Mouse (Mus musculus): ENCODE measurements around the gene Tor4a.

The Tor4a gene

GRCm38 (mm10) chr2:25225811-25226379 lies 29.2 kb upstream of the Tor4a start:
- DNase-seq (ENCODE audit: extremely low read depth, insufficient read length, low spot score) = no peak

DNA sequence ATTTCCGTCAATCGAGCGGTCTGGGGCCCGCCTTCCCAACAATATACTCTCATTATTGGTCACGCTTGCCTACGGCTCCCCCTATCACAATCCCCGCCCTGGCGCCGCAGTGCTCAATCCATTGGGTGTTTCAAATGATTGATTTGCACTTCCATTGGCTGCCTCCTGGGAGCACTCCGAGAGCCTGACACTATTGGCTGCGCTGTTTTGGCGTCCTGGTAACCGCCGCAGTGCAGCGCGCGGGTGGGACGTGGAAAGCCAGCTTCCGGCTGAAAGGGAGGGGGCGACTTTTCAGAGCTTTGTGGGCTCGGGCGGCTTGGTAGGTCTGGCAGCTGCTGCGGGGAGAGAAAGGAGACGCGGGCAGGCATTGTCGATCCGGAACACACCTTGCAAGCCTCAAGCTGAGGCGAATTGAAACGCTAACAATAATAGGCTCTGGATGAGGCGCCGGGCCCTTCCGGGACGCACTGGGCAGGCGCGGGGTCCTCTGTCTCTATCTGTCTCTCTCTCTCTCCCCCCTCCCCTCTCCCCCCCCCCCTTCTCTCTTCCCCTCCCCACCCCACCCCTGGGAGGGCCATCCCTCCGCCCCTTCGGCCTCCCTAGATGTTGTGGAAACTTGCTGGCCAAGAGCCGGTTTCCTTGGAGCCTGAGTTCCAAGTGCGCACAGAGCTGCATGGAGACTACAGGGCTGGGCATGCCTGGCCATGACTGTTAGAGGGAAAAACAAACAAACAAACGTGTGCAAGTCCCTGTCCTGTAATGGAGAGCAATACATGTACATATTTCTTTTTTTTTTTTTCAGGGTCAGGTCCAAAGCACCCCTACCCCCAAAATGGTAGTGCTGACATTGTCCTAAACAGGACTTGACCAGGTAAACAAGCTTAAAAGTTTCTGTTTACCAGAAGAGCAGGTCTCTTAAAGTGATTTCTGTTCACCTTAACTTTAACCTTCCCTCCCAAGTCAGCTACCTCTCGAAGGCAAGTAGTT lies 28.4 kb upstream of the Tor4a start:
- peak; percentile 97 for DNase-seq (ENCODE audit: extremely low read depth, insufficient read length, low spot score)

DNA sequence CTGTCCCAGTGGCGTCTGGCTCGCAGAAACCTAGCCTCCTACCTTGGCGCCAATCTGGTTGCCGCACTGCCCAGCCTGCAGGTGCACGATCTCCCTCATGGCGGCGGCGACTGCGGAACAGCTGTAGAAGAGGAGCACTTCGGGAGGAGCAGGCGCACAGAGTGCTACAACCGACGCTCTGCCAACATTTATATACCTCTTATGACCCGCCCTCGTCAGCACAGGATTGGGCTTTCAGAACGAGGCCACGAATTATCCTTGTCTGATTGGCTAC lies 27.7 kb upstream of the Tor4a start, which contains the start of gene Tubb4b:
TSS of gene Tubb4b (minus strand) at position 211 of the 274 bp plus-strand sequence.
- DNase-seq (ENCODE audit: extremely low read depth, insufficient read length, low spot score) = no peak

DNA sequence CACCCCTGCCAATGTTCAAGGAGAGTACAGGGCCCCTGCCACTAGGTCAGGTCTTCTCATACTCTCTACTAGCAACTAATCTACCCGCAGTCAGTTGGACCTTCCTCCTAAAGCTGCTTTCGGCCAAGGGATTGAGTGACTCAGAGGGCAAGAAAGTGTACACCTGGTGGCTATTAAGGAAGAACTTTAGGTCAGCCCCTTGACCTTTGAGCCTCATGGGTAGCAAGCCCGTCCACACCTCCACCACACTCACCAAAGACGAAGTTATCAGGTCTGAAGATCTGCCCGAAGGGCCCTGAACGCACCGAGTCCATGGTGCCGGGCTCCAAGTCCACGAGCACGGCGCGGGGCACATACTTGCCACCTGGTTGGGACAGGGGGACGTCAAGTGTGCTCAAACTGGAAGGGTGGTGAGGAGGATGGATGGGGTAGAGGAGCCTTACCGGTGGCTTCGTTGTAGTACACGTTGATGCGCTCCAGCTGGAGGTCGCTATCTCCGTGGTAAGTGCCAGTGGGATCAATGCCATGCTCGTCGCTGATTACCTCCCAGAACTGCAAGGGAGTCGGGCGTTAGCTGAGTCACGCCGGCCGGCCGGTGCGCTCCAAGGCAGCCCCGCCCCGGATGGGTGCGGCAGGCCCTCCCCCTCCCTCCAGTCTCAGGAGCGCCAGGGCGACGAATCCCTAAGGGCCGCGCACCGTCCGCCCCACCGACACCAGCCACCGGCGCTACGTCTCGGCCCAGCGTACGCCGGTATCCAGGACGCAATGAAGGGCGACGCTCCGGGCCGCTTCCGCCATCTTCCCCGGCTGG lies 27.2 kb upstream of the Tor4a start:
- peak; percentile 92 for DNase-seq (ENCODE audit: extremely low read depth, insufficient read length, low spot score)

- DNase-seq (ENCODE audit: extremely low read depth, insufficient read length, low spot score) = peak; percentile 28
Measured at GRCm38 (mm10) chr2:25221331-25221772, 24.7 kb upstream of the Tor4a start.

DNA sequence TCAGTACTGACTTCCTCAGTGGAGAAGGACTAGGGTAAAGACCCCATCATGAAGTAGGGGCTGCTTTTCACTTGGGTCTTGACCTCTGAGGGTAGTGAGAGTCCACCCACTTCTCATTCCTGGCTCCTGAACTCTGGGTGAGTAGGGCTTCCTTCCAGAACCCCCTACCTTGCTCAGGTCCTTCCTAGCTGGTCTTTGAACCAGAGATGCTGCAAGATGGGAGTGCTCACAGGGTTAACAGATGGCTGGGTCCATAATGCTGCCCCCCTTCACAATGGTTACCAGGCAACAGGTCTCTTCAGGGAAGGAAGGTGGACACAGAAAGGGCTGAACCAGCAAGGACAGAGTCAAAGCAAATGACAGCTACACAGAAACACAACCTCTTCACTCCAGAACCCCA lies 21.8 kb upstream of the Tor4a start, which contains the start of gene Fam166a:
TSS of gene Fam166a (plus strand) at position 301 of the 400 bp plus-strand sequence.
- DNase-seq (ENCODE audit: extremely low read depth, insufficient read length, low spot score) = no peak

- DNase-seq (ENCODE audit: extremely low read depth, insufficient read length, low spot score) = no peak
Measured at GRCm38 (mm10) chr2:25217666-25218065, 21.0 kb upstream of the Tor4a start.

DNA sequence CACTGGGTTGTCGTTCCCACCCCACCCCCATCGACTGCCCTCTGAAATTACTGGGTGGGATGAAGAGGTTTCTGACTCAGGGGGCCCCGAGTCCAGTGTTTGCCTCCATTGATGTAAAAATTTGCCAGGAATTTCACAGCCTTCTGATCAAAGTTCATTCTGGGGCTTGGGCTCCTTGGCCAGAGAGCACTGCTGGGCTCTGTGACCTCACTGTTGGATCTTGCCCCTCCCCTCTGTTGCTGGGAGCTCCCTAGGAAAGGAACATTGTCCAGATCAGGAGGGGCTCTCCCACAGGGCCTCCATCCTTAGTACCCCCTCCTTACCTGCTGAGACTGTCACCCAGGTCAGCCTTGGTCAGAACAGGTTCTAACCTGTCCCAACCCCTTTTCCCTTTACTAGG lies 17.8 kb upstream of the Tor4a start, which contains the start of gene Stpg3:
TSS of gene Stpg3 (minus strand) at position 194 of the 400 bp plus-strand sequence.
- DNase-seq (ENCODE audit: extremely low read depth, insufficient read length, low spot score) = no peak

DNA sequence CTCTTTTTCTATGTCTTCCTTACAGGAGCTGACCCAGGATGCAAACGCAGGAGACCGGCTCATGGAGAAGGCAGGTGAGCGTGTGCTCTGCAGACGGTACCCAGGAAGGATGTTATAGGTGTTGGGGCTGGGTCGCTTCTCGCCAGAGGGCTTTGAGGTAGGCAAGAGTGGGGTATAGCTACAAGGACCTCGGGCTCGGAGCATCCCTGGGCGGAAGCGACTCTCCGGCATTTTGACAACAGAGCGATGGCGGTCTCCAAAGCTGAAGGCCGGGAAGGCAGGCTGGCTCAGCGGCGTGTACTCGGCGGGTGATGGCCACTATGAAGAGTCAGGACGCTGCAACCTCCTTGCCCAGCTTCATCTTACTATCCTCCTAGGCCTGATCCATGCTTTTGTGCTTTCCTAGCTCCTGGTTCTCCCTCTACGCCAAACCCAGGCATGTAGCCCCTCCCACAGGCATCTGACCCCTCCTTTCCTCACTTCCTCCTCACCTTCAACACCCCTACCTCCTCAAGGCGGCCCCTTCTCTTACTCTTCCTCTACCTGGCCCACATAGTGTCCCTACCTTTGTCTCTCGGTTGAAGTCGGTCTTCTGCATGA lies 16.7 kb upstream of the Tor4a start:
- no peak for DNase-seq (ENCODE audit: extremely low read depth, insufficient read length, low spot score)

DNA sequence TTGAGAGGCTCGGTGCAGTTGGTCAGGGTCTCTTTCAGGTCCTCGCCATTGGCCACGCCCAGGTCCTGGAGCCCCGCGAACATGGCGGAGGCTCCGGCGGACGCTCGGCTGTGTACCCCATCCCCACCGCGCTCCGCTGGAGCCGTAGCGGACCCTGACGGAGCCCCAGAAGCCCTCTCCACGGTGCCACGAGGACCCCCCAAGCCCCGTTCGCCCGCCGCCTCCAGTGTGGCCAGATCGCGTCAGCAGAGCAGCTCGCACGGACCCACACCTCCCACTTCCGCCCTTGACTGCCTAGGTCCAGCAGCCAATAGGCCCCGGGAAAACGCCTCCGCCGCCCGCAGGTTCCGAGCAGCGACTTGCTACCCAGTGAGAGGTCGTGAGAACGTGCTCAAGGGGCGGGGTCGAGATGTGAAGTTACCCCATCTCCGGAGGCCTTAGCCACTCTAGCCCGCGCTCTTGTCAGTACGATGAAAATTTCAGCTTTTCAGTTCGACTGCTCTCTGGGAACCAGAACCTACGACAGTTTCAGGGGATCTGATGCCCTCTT lies 14.5 kb upstream of the Tor4a start, which contains the start of gene Nelfb:
TSS of gene Nelfb (minus strand) at position 369 of the 550 bp plus-strand sequence.
- DNase-seq (ENCODE audit: extremely low read depth, insufficient read length, low spot score) = peak; percentile 95

- no peak for DNase-seq (ENCODE audit: extremely low read depth, insufficient read length, low spot score)
Measured at GRCm38 (mm10) chr2:25210686-25211085, 14.0 kb upstream of the Tor4a start.

- DNase-seq (ENCODE audit: extremely low read depth, insufficient read length, low spot score) = no peak
Measured at GRCm38 (mm10) chr2:25207593-25207992, 10.9 kb upstream of the Tor4a start.

DNA sequence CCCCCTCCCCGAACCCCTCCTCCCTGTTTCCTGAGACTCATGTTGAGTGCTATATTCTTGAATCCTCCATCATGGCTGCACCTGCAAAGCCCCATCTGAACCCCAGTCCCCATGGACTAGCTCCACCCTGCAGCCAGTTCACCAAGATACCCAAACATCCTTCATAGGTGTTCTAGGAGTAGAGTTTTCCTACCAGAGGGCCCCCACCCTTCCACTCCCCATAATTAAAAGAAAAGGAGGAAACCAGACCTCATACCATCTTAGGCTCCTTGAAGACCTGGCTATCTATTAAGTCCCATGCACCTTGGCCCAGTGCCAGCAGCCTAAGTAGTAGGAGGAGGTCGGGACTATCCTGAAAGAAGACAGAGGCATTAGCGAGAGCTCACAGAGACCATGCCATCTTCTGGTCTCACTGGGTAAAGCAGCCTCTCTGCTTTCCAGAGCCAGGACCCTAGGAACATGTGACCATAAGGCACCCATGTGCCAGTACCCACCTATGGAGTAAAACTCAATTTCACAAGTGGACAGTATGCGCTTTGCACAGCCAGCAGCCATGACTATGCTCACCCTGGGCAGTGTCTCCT lies 7.0 kb upstream of the Tor4a start:
- no peak for DNase-seq (ENCODE audit: extremely low read depth, insufficient read length, low spot score)

DNA sequence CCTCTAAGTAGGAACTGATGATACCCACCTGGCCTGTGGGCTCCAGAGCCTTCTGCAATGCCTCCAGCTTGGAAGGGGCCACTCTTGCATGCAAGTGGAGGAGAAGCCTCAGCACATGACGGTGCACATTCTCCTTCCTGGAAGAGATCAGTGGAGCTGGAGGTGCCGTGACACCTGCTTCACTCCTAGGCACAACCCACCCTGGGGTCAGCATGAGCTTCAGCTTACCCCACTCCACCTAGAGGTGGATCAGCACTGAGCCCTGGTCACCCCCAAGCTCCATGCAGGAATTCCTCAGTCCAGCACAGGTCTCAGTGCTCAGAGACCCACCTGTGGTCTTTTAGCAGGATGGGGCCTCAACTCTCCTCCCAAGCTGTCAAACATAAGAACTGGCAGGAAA lies 3.9 kb upstream of the Tor4a start:
- DNase-seq (ENCODE audit: extremely low read depth, insufficient read length, low spot score) = no peak

DNA sequence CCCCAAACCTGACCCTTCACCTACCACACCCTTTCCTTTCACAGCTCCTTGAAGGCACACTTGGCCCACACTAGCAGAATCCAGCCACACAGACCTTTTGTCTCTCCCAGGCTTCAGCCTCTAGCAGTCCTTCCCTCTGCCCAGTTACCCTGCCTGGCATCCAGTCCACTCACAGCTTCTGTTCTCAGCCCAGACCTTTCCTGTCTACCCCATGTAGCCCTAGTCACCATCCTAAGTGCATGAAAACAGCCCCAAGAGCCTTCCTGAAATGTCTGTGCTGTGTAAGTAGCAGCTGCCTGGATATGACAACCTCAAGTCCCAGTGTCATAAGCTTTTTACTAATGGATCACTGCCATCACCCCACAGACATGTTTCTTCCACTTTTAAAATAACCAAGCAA lies 1.3 kb upstream of the Tor4a start:
- no peak for DNase-seq (ENCODE audit: extremely low read depth, insufficient read length, low spot score)

GRCm38 (mm10) chr2:25197191-25197590 lies 505 bp upstream of the Tor4a start:
- no peak for DNase-seq (ENCODE audit: extremely low read depth, insufficient read length, low spot score)

GRCm38 (mm10) chr2:25195211-25196156 lies 1.2 kb downstream of the Tor4a start:
- DNase-seq (ENCODE audit: extremely low read depth, insufficient read length, low spot score) = peak; percentile 60

- peak; percentile 65 for DNase-seq (ENCODE audit: extremely low read depth, insufficient read length, low spot score)
Measured at GRCm38 (mm10) chr2:25194486-25195171, 2.1 kb downstream of the Tor4a start.
